Mouse (Mus musculus): ENCODE results near the gene March2. TPM values are rescaled to one million over a fixed set of nuclear protein-coding genes. Genes with fewer than 3 reads are reported as not detected.
"Not testable (repeated sequence)": the region's sequence is repeated elsewhere in the genome, so short reads cannot be mapped to it uniquely, and the experiment has no call there.

March2 gene
- polyA plus RNA-seq, 1 experiment from 2014 or later, result 64.9 TPM

DNA sequence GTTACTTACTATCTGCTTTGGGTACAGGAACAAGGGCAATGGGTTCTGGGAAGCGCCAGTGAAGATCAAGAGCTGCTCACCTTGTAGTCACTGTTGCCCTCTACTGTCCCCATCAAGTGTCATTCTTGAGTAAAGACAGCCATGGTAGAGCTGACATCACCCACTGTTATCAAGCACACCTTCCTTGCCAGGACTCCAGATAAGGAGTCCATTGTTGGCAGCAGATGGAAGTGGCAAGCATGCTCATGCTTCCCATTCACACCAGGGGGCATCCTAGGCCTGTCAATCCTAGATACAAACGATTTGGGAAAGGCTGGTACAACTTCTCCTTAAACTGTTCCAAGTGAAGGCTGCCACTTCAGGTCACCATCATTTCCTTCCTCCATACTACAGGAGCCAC is 27.5 kb upstream of the March2 start:
- peak; percentile 75 for TF ChIP-seq CTCF (IDR thresholded peaks at IDR 0.05; ENCODE audit: low read depth)
- Histone ChIP-seq H3K4me3 (replicated peaks; ENCODE audit: low read depth, low read length) (no peak overlapping the region), H3K9me3 (replicated peaks; ENCODE audit: low read length) (no peaks in the 10 kb centered on the region), H3K27me3 (ENCODE audit: insufficient read depth, low read length) (no peaks in the 10 kb centered on the region), H3K4me1 (replicated peaks; ENCODE audit: insufficient read depth, low read length) (no peaks in the 10 kb centered on the region), H3K27ac (no peak overlapping the region), H3K36me3 (ENCODE audit: insufficient read depth, low read length) (peaks cover 20% of the 10 kb centered on the region), H3K9ac (ENCODE audit: low read depth, low read length) (no peak overlapping the region), H3K4me2 (ENCODE audit: low read length) (no peak overlapping the region)
- no peak for ATAC-seq (replicated peaks; ENCODE audit: low FRiP score, low read depth)
- peak; percentile 72 for DNase-seq (ENCODE audit: low spot score)
- WGBS, result 63% methylated on average over 2 of the region's 2 CpGs

DNA sequence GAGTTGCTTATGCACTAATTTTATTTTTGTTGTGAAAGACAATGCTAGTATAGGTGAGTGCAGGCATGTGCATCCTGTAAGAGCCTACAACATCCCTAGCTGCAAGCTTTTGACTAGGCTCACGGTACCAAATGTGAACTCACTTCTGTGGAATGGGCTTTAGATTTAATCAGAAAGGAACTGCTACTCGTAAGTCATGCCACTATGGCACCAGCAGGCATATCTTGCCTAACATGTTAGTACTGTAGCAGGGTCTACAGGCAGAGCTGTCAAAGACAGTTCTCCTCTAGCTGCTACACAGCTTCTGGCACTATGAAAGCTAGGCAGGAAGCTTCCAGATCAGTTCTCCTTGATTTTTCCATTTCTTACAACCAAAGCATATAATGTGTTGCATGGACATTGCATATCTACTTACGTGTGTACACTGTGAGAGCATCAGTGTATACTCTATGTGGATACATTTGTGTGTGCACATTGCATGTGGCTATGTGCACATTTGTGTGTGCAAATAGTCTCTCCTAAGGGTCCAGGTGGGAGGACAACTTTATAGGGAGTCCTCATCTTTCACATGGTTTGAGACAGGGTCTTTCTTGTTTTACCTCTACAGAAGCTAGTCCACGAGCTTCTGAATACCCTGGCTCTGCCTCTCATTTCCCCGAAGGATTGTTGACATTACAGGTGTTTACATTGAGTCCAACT is 26.4 kb upstream of the March2 start:
- 84% methylated on average over 5 of the region's 5 CpGs for WGBS
- ATAC-seq (replicated peaks; ENCODE audit: low FRiP score, low read depth), result no peak
- Histone ChIP-seq H3K36me3 (ENCODE audit: insufficient read depth, low read length) (peaks cover 20% of the 10 kb centered on the region), H3K4me2 (ENCODE audit: low read length) (no peak overlapping the region), H3K9ac (ENCODE audit: low read depth, low read length) (no peak overlapping the region), H3K4me3 (replicated peaks; ENCODE audit: low read depth, low read length) (no peak overlapping the region), H3K27me3 (ENCODE audit: insufficient read depth, low read length) (no peaks in the 10 kb centered on the region), H3K9me3 (replicated peaks; ENCODE audit: low read length) (no peaks in the 10 kb centered on the region), H3K4me1 (replicated peaks; ENCODE audit: insufficient read depth, low read length) (no peaks in the 10 kb centered on the region), H3K27ac (no peak overlapping the region)
- DNase-seq (ENCODE audit: low spot score), result no peak
- TF ChIP-seq CTCF (IDR thresholded peaks at IDR 0.05; ENCODE audit: low read depth), result no peak

DNA sequence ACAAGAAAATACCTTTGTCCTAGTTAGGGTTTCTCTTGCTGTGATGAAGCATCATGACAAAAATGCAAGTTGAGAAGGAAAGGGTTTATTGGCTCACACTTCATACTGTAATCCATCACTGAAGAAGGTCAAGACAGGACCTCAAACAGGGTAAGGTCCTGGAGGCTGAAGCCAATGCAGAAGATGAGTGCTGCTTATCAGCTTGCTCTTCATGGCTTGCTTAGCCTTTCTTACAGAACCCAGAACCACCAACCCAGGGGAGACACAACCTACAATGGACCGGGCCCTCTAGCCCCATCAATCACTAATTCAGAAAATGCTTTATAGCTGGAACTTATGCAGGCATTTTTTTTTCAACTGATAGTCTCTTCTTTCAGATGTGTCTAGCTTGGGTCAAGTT is 23.9 kb upstream of the March2 start:
- Histone ChIP-seq H3K36me3 (ENCODE audit: insufficient read depth, low read length) (peaks cover 9% of the 10 kb centered on the region), H3K27ac (no peak overlapping the region), H3K4me2 (ENCODE audit: low read length) (no peak overlapping the region), H3K4me1 (replicated peaks; ENCODE audit: insufficient read depth, low read length) (no peaks in the 10 kb centered on the region), H3K27me3 (ENCODE audit: insufficient read depth, low read length) (no peaks in the 10 kb centered on the region), H3K9ac (ENCODE audit: low read depth, low read length) (no peak overlapping the region), H3K4me3 (replicated peaks; ENCODE audit: low read depth, low read length) (no peak overlapping the region), H3K9me3 (replicated peaks; ENCODE audit: low read length) (no peaks in the 10 kb centered on the region)
- 86% methylated on average over 1 of the region's 1 CpGs for WGBS
- ATAC-seq (replicated peaks; ENCODE audit: low FRiP score, low read depth), result no peak
- DNase-seq (ENCODE audit: low spot score), result no peak
- no peak for TF ChIP-seq CTCF (IDR thresholded peaks at IDR 0.05; ENCODE audit: low read depth)

DNA sequence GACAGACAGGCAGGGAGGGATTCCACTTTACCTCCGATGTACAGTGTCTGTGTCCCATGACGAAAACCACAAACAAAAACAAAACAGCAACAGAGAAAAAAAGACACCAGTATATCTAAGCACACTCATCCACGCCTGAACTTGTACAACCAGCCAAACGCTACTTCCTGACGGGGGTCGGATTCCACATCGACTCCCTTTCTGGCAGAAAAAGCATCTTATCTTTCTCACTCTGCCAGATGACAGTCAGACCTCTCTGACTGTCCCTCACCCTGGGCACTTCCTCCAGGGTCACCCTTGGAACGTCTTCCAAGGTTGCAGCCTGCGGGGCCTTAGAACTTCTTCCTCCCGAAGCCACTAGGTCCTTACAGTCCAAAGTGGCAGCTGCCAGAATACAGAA is 15.1 kb upstream of the March2 start:
- not testable (repeated sequence) for DNase-seq (ENCODE audit: low spot score); H3K27me3 ChIP-seq (ENCODE audit: insufficient read depth, low read length); H3K9me3 ChIP-seq (replicated peaks; ENCODE audit: low read length); H3K4me2 ChIP-seq (ENCODE audit: low read length); H3K36me3 ChIP-seq (ENCODE audit: insufficient read depth, low read length); H3K27ac ChIP-seq; H3K9ac ChIP-seq (ENCODE audit: low read depth, low read length); ATAC-seq (replicated peaks; ENCODE audit: low FRiP score, low read depth); H3K4me3 ChIP-seq (replicated peaks; ENCODE audit: low read depth, low read length); H3K4me1 ChIP-seq (replicated peaks; ENCODE audit: insufficient read depth, low read length)
- WGBS, result 47% methylated on average over 10 of the region's 10 CpGs

DNA sequence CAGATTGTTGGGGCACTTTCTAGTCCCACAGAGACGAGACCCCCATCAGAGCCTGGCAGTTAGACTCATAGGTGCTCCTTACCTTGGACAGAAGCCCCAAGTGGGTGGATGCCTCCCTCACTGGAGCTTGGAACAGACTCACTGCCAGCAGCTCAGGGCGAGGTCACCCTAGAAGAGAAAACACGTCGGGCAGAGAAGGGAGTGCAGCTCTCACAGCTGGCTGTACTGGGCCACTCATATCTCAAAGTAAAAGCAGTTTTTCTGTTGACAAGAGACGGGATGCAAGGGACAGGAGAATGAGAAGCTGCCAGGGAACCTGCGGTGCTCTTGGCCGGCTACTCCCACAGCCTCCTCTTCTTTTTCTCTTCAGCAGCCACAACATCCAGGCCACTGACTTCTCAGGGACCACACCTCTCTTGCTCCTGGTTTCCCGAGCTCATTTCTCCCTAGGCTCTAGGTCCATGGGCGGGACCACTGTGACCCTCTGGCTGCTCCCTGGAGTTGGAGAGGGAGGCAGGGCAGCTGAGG is 14.2 kb upstream of the March2 start:
- not testable (repeated sequence) for H3K4me2 ChIP-seq (ENCODE audit: low read length); H3K36me3 ChIP-seq (ENCODE audit: insufficient read depth, low read length); H3K9ac ChIP-seq (ENCODE audit: low read depth, low read length); H3K4me1 ChIP-seq (replicated peaks; ENCODE audit: insufficient read depth, low read length); DNase-seq (ENCODE audit: low spot score); H3K27me3 ChIP-seq (ENCODE audit: insufficient read depth, low read length); H3K4me3 ChIP-seq (replicated peaks; ENCODE audit: low read depth, low read length); ATAC-seq (replicated peaks; ENCODE audit: low FRiP score, low read depth); H3K9me3 ChIP-seq (replicated peaks; ENCODE audit: low read length); H3K27ac ChIP-seq
- WGBS, result 36% methylated on average over 9 of the region's 9 CpGs

DNA sequence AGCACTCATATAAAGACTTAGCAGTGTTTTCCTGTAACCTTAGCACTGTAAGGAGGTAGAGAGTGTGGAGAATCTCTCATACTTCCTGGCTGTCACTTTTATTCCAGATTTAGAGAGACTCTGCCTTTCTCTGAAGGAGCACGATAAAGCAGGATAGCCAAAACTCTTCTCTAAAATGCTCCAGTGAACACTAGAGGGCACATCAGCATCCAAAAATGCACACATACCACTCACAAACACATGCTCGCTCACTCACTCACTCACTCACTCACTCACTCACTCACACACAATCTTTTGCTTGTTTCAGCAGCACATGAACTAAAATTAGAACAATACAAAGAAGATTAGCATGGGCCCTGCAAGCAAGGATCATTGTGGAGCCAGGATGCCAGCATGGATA is 10.7 kb upstream of the March2 start:
- H3K9me3 ChIP-seq (replicated peaks; ENCODE audit: low read length), result no peaks in the 10 kb centered on the region
- H3K27ac ChIP-seq, result no peak overlapping the region
- no peak for DNase-seq (ENCODE audit: low spot score)
- no peaks in the 10 kb centered on the region for H3K4me1 ChIP-seq (replicated peaks; ENCODE audit: insufficient read depth, low read length)
- TF ChIP-seq CTCF (IDR thresholded peaks at IDR 0.05; ENCODE audit: low read depth), result peak; percentile 42; the same call in 1 of the 2 replicates
- H3K4me3 ChIP-seq (replicated peaks; ENCODE audit: low read depth, low read length), result no peak overlapping the region
- no peak for ATAC-seq (replicated peaks; ENCODE audit: low FRiP score, low read depth)
- H3K9ac ChIP-seq (ENCODE audit: low read depth, low read length), result no peak overlapping the region
- no peaks in the 10 kb centered on the region for H3K36me3 ChIP-seq (ENCODE audit: insufficient read depth, low read length)
- H3K4me2 ChIP-seq (ENCODE audit: low read length), result no peak overlapping the region
- 58% methylated on average over 2 of the region's 2 CpGs for WGBS
- no peaks in the 10 kb centered on the region for H3K27me3 ChIP-seq (ENCODE audit: insufficient read depth, low read length)

DNA sequence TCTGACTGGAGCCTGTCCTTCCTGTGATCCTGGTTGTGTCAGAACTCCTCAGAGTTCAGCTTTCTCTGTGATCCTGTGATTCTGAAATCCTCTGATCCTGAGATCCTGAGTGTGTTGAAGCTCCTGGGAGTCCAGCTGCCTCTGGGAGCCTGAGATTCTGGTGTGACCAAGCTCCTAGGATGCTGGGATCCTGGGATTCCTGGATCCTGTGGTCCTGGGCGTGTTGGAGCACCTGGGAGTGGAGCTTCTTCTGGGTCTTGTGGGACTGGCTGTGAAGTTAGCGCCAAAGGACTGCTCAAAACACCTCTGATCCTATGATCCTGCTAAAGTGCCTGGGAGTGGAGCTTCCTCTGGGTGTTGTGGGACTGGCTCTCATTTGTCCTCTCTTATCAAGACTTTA is 9.9 kb upstream of the March2 start:
- no peak for ATAC-seq (replicated peaks; ENCODE audit: low FRiP score, low read depth)
- H3K4me3 ChIP-seq (replicated peaks; ENCODE audit: low read depth, low read length), result no peak overlapping the region
- TF ChIP-seq CTCF (IDR thresholded peaks at IDR 0.05; ENCODE audit: low read depth), result no peak
- DNase-seq (ENCODE audit: low spot score), result no peak
- WGBS, result 81% methylated on average over 2 of the region's 2 CpGs
- no peak overlapping the region for H3K9ac ChIP-seq (ENCODE audit: low read depth, low read length)
- H3K4me2 ChIP-seq (ENCODE audit: low read length), result no peak overlapping the region
- H3K27me3 ChIP-seq (ENCODE audit: insufficient read depth, low read length), result no peaks in the 10 kb centered on the region
- H3K4me1 ChIP-seq (replicated peaks; ENCODE audit: insufficient read depth, low read length), result no peaks in the 10 kb centered on the region
- H3K9me3 ChIP-seq (replicated peaks; ENCODE audit: low read length), result no peaks in the 10 kb centered on the region
- H3K27ac ChIP-seq, result no peak overlapping the region
- H3K36me3 ChIP-seq (ENCODE audit: insufficient read depth, low read length), result no peaks in the 10 kb centered on the region
